Mouse (Mus musculus) stomach, embryonic 15.5 days (tissue): ENCODE measurements at regions not wholly inside any gene's neighbourhood (a gene's known extent, or its start where the extent isn't known, plus 50 kb on each side); places are given as distances from the start of the nearest gene placed in this dataset.

Experiments used
- ATAC-seq: fragments of 200-750 bp; cut with Nextera tagmentation; 2 replicates; pipeline ENCODE4 v1.8.0; 2017; ENCODE audit warnings: low read depth, moderate number of reproducible peaks, moderate TSS enrichment; ENCODE audit not compliant: insufficient read depth, low FRiP score
- H3K27ac ChIP-seq: fragments of 300-500 bp; sonication (generic); 2 replicates; pipeline ENCODE4 v1.5.1; 2015; ENCODE audit warnings: mild to moderate bottlenecking, inconsistent platforms
- H3K27me3 ChIP-seq: fragments of 300-500 bp; sonication (generic); replicated peaks from 2 replicates; pipeline ENCODE4 v1.6.1; 2015; ENCODE audit warnings: inconsistent platforms
- H3K36me3 ChIP-seq: fragments of 300-500 bp; sonication (generic); 2 replicates; pipeline ENCODE4 v1.6.1; 2015; ENCODE audit warnings: inconsistent platforms
- H3K4me1 ChIP-seq: fragments of 300-500 bp; sonication (generic); 2 replicates; pipeline ENCODE4 v1.6.1; 2015; ENCODE audit warnings: inconsistent platforms
- H3K4me2 ChIP-seq: fragments of 300-500 bp; sonication (generic); 2 replicates; pipeline ENCODE4 v1.6.1; 2015; ENCODE audit warnings: mild to moderate bottlenecking, inconsistent platforms
- H3K4me3 ChIP-seq: fragments of 300-500 bp; sonication (generic); replicated peaks from 2 replicates; pipeline ENCODE4 v1.5.1; 2015; ENCODE audit warnings: inconsistent platforms
- H3K9ac ChIP-seq: fragments of 300-500 bp; sonication (generic); 2 replicates; pipeline ENCODE4 v1.6.1; 2015; ENCODE audit warnings: inconsistent platforms
- H3K9me3 ChIP-seq: fragments of 300-500 bp; sonication (generic); 2 replicates; pipeline ENCODE4 v1.6.1; 2016; ENCODE audit warnings: inconsistent platforms
- WGBS: fragments of 180-500 bp; shearing (Covaris S2); methylation state at CpG from one replicate; pipeline ENCODE4 v1.1.7; 2015; 5-methylcytosine and 5-hydroxymethylcytosine counted together

DNA sequence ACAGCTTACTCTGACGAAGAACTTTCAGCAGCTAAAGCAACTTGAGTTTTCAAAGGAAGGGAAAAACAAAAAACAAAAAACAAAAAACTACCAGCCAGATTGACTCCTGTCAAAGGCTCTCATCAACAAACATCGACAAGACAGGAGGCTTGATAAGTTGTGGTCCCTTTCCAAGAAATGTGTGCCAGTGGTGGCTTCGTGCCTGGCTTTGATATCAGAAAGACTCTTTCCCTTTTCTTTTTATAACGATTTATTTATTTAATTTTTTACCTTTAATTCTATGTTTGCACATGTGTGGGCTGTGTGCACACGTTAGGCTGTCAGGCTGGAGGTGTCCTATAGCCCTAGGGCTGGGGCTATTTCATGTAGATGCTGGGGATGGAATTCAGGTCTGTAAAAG is 60.4 kb downstream of the Dact1 start:
- H3K4me2 ChIP-seq, result no peak overlapping the region
- H3K27me3 ChIP-seq, result no peaks in the 10 kb centered on the region
- H3K9me3 ChIP-seq, result no peaks in the 10 kb centered on the region
- ATAC-seq, result no peak
- no peak overlapping the region for H3K4me3 ChIP-seq
- H3K27ac ChIP-seq, result no peak overlapping the region
- H3K36me3 ChIP-seq, result no peaks in the 10 kb centered on the region
- H3K4me1 ChIP-seq, result 0 out of 2 replicates have a peak, but pooled peaks cover 4% of the 10 kb centered on the region
- WGBS, result 54% methylated on average over 5 of the region's 5 CpGs
- H3K9ac ChIP-seq, result no peak overlapping the region

GRCm38 (mm10) chr12:71371948-71372347 is 62.3 kb downstream of the Dact1 start:
- Histone ChIP-seq H3K4me3 (no peak overlapping the region), H3K4me1 (0 out of 2 replicates have a peak, but pooled peaks cover 4% of the 10 kb centered on the region), H3K9me3 (no peaks in the 10 kb centered on the region), H3K36me3 (no peaks in the 10 kb centered on the region), H3K27me3 (no peaks in the 10 kb centered on the region), H3K4me2 (no peak overlapping the region), H3K9ac (no peak overlapping the region), H3K27ac (no peak overlapping the region)
- 45% methylated on average over 5 of the region's 5 CpGs for WGBS
- no peak for ATAC-seq

DNA sequence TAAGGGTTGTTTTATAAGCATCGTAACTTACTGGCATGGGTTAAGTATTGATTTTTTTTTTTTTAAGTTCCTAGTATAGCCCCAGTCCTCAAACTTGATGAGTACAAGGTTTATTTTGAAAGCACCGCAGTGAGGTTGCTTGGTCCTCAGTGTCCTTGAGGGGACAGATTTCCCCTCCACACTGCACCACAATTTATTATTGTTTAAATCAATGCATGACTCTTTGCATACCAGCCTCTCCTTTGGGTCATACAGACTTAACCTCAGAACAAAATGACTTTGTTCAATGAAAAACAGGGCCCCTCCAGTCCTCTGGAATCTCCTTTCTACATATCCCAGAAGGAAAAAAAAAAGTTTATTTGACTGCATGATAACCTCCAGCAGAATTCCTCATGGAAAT is 63.9 kb downstream of the Dact1 start:
- no peak overlapping the region for H3K27ac ChIP-seq
- no peaks in the 10 kb centered on the region for H3K36me3 ChIP-seq

GRCm38 (mm10) chr12:71376446-71376845 is 66.8 kb downstream of the Dact1 start:
- Histone ChIP-seq H3K9ac (no peak overlapping the region), H3K4me2 (peak overlapping the region; percentile 40), H3K9me3 (no peaks in the 10 kb centered on the region), H3K4me3 (0 out of 2 replicates have a peak overlapping the region, but pooled peaks have one; percentile 15), H3K36me3 (no peaks in the 10 kb centered on the region), H3K4me1 (0 out of 2 replicates have a peak, but pooled peaks cover 4% of the 10 kb centered on the region), H3K27me3 (no peaks in the 10 kb centered on the region), H3K27ac (0 out of 2 replicates have a peak overlapping the region, but pooled peaks have one; percentile 38)
- 36% methylated on average over 8 of the region's 8 CpGs for WGBS
- ATAC-seq, result no peak

More for the DNA sequence above, 63.9 kb downstream of the Dact1 start:
- Histone ChIP-seq H3K4me3 (no peak overlapping the region), H3K4me2 (no peak overlapping the region), H3K4me1 (0 out of 2 replicates have a peak, but pooled peaks cover 4% of the 10 kb centered on the region), H3K9me3 (no peaks in the 10 kb centered on the region), H3K27me3 (no peaks in the 10 kb centered on the region), H3K9ac (no peak overlapping the region)
- ATAC-seq, result no peak
- 34% methylated on average over 2 of the region's 2 CpGs for WGBS

DNA sequence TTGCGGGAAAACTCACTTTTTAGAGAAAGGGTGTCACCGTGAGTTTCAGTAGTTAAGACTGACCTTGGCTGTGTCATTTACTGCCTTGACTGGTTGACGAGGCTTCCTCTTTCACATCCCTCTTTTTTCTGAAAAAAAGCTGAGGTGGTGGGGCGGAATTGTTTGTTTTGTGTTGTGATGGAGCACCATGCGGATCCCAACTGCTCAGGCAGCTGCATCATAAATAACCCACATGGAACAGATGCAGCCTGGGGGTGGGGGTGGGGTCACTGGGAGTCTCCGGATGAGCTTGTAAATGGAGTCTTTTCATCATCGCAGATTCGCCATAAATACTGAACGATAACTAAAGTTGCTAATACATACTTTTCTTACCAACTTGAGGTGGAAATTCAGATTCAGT is 67.3 kb downstream of the Dact1 start:
- peak overlapping the region; percentile 40 for H3K4me2 ChIP-seq
- 33% methylated on average over 9 of the region's 9 CpGs for WGBS
- no peaks in the 10 kb centered on the region for H3K9me3 ChIP-seq
- H3K27me3 ChIP-seq, result no peaks in the 10 kb centered on the region
- no peak overlapping the region for H3K9ac ChIP-seq
- H3K36me3 ChIP-seq, result no peaks in the 10 kb centered on the region
- ATAC-seq, result no peak
- 0 out of 2 replicates have a peak, but pooled peaks cover 4% of the 10 kb centered on the region for H3K4me1 ChIP-seq
- H3K27ac ChIP-seq, result 0 out of 2 replicates have a peak overlapping the region, but pooled peaks have one; percentile 38
- peak overlapping the region; percentile 15; the same call in 1 of the 2 replicates for H3K4me3 ChIP-seq

DNA sequence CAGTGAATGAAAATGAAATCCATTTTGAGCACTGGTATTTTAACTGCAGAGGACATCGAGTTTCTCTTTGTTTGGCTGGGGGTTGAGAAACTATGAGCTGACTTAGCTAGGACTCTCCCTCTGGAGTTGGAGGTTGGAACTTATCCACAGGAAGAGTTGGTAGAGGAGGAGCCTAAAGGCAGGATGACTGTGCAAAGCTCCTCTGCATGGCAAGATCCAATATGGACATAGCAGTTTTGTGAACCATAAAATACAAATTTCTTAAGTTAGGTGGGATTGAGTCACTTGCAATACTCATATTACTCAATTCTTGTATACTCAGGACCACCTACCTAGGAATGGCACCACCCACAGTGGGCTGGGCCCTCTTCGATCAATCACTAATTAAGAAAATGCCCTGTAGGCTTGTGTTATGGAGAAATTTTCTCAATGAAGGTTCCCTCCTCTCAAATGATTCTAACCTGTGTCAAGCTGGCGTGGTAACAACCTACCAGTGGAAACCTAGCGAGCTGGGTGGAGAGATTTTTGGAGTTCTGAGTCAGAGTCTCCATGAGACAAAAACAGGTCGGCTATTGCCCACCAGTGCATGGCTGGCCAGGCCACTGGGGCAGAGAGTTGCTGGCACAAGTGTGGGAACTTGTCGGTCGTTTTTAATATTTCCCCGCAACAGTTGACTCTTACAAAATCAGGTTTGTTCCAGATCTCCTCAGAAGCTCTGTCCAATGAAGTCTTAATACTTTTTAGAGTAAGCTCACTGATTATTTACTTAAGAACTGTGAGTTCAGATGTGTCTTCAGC is 70.1 kb downstream of the Dact1 start:
- 91% methylated on average over 8 of the region's 8 CpGs for WGBS
- H3K27me3 ChIP-seq, result no peaks in the 10 kb centered on the region
- no peak overlapping the region for H3K4me3 ChIP-seq
- no peaks in the 10 kb centered on the region for H3K4me1 ChIP-seq
- H3K9me3 ChIP-seq, result no peaks in the 10 kb centered on the region
- no peak overlapping the region for H3K9ac ChIP-seq
- ATAC-seq, result no peak
- H3K27ac ChIP-seq, result no peak overlapping the region
- no peak overlapping the region for H3K4me2 ChIP-seq
- no peaks in the 10 kb centered on the region for H3K36me3 ChIP-seq

DNA sequence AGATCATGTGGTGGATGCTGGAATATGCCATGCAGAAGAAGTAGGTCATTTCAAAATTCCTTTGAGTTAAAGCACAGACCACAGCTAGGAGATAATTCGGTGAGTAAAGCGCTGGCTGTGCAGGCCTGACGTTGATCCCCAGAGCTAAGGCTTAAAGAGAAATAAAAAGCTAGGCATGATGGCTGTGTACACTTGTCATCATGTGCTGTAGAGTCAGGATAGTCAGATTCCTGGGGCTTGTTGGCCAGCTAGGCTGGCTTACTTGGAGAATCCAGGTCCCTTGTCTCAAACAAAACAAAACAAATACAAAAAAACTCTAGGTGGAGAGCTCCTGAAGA is 70.7 kb downstream of the Dact1 start:
- WGBS, result 74% methylated on average over 3 of the region's 3 CpGs
- no peak overlapping the region for H3K27ac ChIP-seq
- no peaks in the 10 kb centered on the region for H3K4me1 ChIP-seq
- H3K4me2 ChIP-seq, result no peak overlapping the region
- H3K36me3 ChIP-seq, result no peaks in the 10 kb centered on the region
- H3K9me3 ChIP-seq, result no peaks in the 10 kb centered on the region
- no peak overlapping the region for H3K4me3 ChIP-seq
- H3K27me3 ChIP-seq, result no peaks in the 10 kb centered on the region
- no peak overlapping the region for H3K9ac ChIP-seq
- no peak for ATAC-seq

DNA sequence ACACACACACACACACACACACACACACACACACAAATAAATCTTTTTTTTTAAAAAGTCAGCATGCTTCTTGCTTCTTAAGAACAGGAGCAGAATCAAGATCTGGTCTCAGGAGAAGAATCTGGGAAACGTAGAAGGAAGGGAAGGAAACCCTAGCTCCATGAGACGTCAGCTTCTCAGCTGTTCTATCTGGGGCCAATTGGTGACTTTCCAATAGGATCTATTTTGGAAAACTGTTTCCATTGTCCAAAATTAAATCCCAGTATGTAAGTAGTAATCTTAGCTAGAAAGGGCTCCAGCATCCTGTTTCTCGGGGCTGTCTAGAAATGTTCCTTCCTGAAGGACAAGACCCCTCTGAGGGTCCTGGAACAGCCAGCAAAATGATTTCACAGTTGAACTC is 76.6 kb downstream of the Dact1 start:
- 66% methylated on average over 3 of the region's 3 CpGs for WGBS
- no peaks in the 10 kb centered on the region for H3K36me3 ChIP-seq
- H3K4me3 ChIP-seq, result no peak overlapping the region
- no peaks in the 10 kb centered on the region for H3K9me3 ChIP-seq
- no peaks in the 10 kb centered on the region for H3K4me1 ChIP-seq
- H3K4me2 ChIP-seq, result no peak overlapping the region
- no peak overlapping the region for H3K27ac ChIP-seq
- H3K9ac ChIP-seq, result no peak overlapping the region
- H3K27me3 ChIP-seq, result no peaks in the 10 kb centered on the region
- ATAC-seq, result no peak

- no peak overlapping the region for H3K4me3 ChIP-seq
- H3K4me1 ChIP-seq, result no peaks in the 10 kb centered on the region
- 48% methylated on average over 6 of the region's 6 CpGs for WGBS
- no peak overlapping the region for H3K27ac ChIP-seq
- H3K9ac ChIP-seq, result no peak overlapping the region
- no peak for ATAC-seq
- no peaks in the 10 kb centered on the region for H3K27me3 ChIP-seq
- H3K4me2 ChIP-seq, result no peak overlapping the region
- no peaks in the 10 kb centered on the region for H3K9me3 ChIP-seq
- H3K36me3 ChIP-seq, result no peaks in the 10 kb centered on the region
Measured at GRCm38 (mm10) chr12:71391481-71391880, 81.8 kb downstream of the Dact1 start.

GRCm38 (mm10) chr12:71393752-71394151 is 84.1 kb downstream of the Dact1 start:
- no peaks in the 10 kb centered on the region for H3K36me3 ChIP-seq
- ATAC-seq, result no peak
- no peak overlapping the region for H3K4me2 ChIP-seq
- no peak overlapping the region for H3K27ac ChIP-seq
- no peaks in the 10 kb centered on the region for H3K4me1 ChIP-seq
- H3K9ac ChIP-seq, result no peak overlapping the region
- no peaks in the 10 kb centered on the region for H3K27me3 ChIP-seq
- H3K4me3 ChIP-seq, result no peak overlapping the region
- no peaks in the 10 kb centered on the region for H3K9me3 ChIP-seq
- WGBS, result 84% methylated on average over 1 of the region's 1 CpGs

DNA sequence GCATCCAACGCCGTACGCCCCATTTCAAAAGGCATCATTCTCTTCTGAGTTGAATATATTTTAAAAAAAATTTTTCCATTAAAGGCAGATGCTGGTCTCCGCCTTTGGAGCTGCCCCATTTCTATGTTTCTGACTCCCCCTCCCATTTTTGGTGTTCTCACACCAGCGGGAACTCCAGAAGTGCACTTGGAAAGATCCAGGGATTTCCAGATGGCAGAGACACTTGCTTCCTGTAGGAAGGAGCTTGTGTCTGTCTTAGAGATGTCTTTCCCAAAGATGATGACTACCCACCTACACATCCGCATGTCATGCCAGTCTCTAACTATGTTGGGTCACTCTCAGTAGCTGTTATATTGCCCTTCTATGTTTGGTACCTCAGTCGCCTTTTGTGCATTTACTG is 87.8 kb downstream of the Dact1 start:
- 91% methylated on average over 7 of the region's 7 CpGs for WGBS
- H3K9ac ChIP-seq, result no peak overlapping the region
- H3K9me3 ChIP-seq, result no peaks in the 10 kb centered on the region
- no peak for ATAC-seq
- no peaks in the 10 kb centered on the region for H3K27me3 ChIP-seq
- no peak overlapping the region for H3K4me3 ChIP-seq
- no peak overlapping the region for H3K27ac ChIP-seq
- no peaks in the 10 kb centered on the region for H3K36me3 ChIP-seq
- no peak overlapping the region for H3K4me2 ChIP-seq
- no peaks in the 10 kb centered on the region for H3K4me1 ChIP-seq

DNA sequence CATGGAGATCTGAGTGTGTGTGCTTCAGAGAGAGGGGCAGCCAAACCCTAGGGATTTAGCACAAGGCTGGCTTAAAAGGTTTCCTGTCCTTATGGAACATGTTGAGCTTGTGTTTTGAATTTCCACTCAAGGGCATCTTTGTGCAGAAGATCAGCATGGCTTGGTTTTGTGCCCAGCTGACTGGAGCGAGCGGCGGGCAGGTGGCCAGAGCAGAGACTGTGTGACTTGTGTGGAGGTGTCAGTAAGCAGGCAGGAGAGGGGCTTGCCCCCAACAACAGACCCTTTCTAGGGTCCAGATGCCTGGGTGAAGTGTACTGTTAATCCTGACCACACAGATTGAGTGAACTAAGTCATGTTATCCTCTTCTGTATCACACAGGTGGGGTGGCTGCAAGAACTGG is 89.0 kb downstream of the Dact1 start:
- Histone ChIP-seq H3K4me2 (no peak overlapping the region), H3K36me3 (no peaks in the 10 kb centered on the region), H3K9ac (no peak overlapping the region), H3K27me3 (no peaks in the 10 kb centered on the region), H3K27ac (no peak overlapping the region), H3K9me3 (no peaks in the 10 kb centered on the region), H3K4me3 (no peak overlapping the region), H3K4me1 (no peaks in the 10 kb centered on the region)
- 84% methylated on average over 3 of the region's 3 CpGs for WGBS
- ATAC-seq, result no peak
